Mouse (Mus musculus) kidney, adult 8-10 months (tissue): ENCODE measurements around the gene Atg4d.
"Not testable (repeated sequence)": the region's sequence is repeated elsewhere in the genome, so short reads cannot be mapped to it uniquely, and the experiment has no call there.

ENCODE experiments used
- DNase-seq, 2 experiments: peaks; one replicate each; pipeline ENCODE4 v3.0.0; 2022

The Atg4d gene

GRCm38 (mm10) chr9:21243826-21244427 is 21.2 kb upstream of the Atg4d start:
- no peak for DNase-seq

GRCm38 (mm10) chr9:21244428-21245112 is 20.5 kb upstream of the Atg4d start:
- no peak for DNase-seq

GRCm38 (mm10) chr9:21245113-21245487 is 20.0 kb upstream of the Atg4d start:
- no peak for DNase-seq

GRCm38 (mm10) chr9:21246342-21246741 is 18.8 kb upstream of the Atg4d start:
- DNase-seq: no peak

- peak; percentile 53 to 56 for DNase-seq
Measured at GRCm38 (mm10) chr9:21248326-21248725, 16.8 kb upstream of the Atg4d start, which contains the start of gene S1pr5. Gene S1pr5 (minus strand): TSS chr9:21248443.

GRCm38 (mm10) chr9:21249629-21250508 is 15.2 kb upstream of the Atg4d start:
- no peak for DNase-seq

GRCm38 (mm10) chr9:21250509-21250908 is 14.6 kb upstream of the Atg4d start:
- no peak for DNase-seq

GRCm38 (mm10) chr9:21251116-21251735 is 13.9 kb upstream of the Atg4d start:
- no peak for DNase-seq

DNA sequence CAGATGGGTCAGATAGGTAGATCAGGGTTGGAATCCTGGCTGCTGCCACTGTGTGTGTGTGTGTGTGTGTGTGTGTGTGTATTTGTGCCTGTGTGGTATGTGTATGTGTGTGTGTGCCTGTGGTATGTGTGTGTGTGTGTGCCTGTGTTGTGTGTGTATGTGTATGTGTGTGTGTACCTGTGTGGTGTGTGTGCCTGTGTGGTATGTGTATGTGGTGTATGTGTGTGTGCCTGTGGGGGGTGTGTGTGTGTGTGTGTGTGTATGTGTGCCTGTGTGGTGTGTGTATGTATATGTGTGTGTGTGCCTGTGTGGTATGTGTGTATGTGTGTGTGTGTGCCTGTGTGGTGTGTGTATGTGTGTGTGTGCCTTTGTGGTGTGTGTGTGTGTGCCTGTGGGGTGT is 10.4 kb upstream of the Atg4d start:
- no peak for DNase-seq

- not testable (repeated sequence) for DNase-seq
Measured at GRCm38 (mm10) chr9:21256349-21256748, 8.7 kb upstream of the Atg4d start.

DNA sequence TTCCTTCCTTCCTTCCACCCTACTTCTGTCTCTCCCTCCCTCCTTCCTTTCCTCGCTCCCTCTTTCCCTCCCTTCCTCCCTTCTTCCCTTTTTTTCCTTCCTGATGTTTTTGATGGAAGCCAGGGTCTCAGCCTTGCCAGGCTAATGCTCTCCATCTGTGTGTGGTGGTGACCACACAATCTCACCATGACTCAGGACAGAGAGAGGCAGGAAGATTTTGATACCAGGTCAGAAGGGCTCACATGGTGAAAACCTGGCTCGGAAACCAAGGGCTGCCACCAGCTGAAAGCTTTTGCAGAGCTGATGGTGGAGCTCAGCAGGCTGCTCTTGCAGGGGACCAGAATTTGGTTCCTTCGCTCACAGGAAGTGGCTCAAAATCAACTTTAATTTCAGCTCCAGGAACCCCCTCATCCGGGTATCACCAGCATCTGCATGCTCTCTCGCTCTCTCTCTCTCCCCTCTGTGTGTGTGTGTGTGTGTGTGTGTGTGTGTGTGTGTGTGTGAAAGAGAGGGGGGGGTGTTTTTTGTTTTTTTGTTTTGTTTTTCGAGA is 4.5 kb upstream of the Atg4d start:
- DNase-seq: no peak

GRCm38 (mm10) chr9:21261831-21262230 is 3.3 kb upstream of the Atg4d start:
- no peak for DNase-seq

GRCm38 (mm10) chr9:21264272-21264999 is 657 bp upstream of the Atg4d start:
- no peak for DNase-seq

GRCm38 (mm10) chr9:21265611-21266010 is 518 bp downstream of the Atg4d start:
- DNase-seq: peak; percentile 76 to 77

- no peak for DNase-seq
Measured at GRCm38 (mm10) chr9:21266889-21267288, 1.8 kb downstream of the Atg4d start.

DNA sequence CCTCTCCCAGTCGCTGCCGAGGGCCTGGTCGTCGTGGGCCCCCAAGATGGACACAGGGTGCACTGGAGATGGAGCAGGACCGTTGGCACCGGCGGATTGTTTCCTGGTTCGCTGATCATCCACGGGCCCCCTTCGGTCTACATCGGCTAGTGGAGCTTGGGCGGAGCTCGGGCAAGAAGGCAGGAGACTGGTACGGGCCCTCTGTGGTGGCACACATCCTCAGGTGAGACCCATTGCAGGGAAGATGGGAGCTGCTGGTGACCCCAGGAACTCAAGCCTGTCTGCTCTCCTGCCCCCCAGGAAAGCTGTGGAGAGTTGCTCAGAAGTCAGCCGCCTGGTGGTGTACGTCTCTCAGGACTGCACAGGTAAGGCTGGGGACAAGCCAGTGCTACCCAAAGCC is 3.2 kb downstream of the Atg4d start:
- DNase-seq: no peak

- not testable (repeated sequence) for DNase-seq
Measured at GRCm38 (mm10) chr9:21269590-21269989, 4.5 kb downstream of the Atg4d start.

DNA sequence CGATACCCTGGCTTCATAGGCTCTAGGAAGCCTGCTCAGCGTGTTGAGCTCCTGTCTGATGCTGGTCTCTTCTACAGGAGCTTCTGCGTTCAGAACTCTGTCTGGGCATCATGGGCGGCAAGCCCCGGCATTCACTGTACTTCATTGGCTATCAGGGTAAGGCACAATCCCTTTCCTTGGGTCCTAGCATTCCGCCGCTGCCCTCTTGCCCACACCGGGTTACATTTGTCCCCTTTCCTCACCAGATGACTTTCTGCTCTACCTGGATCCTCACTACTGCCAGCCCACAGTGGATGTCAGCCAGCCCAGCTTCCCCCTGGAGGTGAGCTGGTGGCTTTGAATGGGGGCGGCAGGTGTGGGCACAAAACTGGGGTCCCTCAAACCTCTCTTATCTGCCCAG is 7.3 kb downstream of the Atg4d start:
- DNase-seq: no peak

- no peak for DNase-seq
Measured at GRCm38 (mm10) chr9:21273094-21273493, 8.0 kb downstream of the Atg4d start.

- no peak for DNase-seq
Measured at GRCm38 (mm10) chr9:21273520-21274228, 8.6 kb downstream of the Atg4d start.

GRCm38 (mm10) chr9:21274336-21274735 is 9.2 kb downstream of the Atg4d start:
- no peak for DNase-seq
